Mouse (Mus musculus) CH12.LX (cell line): ENCODE data around the gene Ficd.
A peak's percentile ranks its signal among the peaks of the same experiment; 100 is the strongest.

Experiments used
- CHD2 ChIP-seq: IDR thresholded peaks from 2 replicates; pipeline ENCODE4 v1.6.1; 2011; ENCODE audit warnings: low read length, improper control_type of control experiment
- CTCF ChIP-seq, 2 experiments: IDR thresholded peaks in 1 of 2; conservative IDR thresholded peaks in 1 of 2; 2 replicates each; pipeline ENCODE4 v1.5.1; 2011 to 2012; ENCODE audit warnings: low read depth in 2 of 2, low read length in 2 of 2, improper control_type of control experiment in 1 of 2, inconsistent platforms in 1 of 2, mild to moderate bottlenecking in 1 of 2, moderate library complexity in 1 of 2
- E2F4 ChIP-seq: IDR thresholded peaks from 2 replicates; pipeline ENCODE4 v1.6.1; 2011; ENCODE audit warnings: low read depth, low read length, improper control_type of control experiment; ENCODE audit not compliant: insufficient replicate concordance
- JUN ChIP-seq: IDR thresholded peaks from 2 replicates; pipeline ENCODE4 v1.6.1; 2011; ENCODE audit warnings: low read depth, mild to moderate bottlenecking, low read length, improper control_type of control experiment, moderate library complexity; ENCODE audit not compliant: insufficient read depth
- MAFK ChIP-seq: IDR thresholded peaks from 2 replicates; pipeline ENCODE4 v1.6.1; 2011; ENCODE audit warnings: low read length, improper control_type of control experiment; ENCODE audit not compliant: insufficient replicate concordance
- MEF2A ChIP-seq: IDR thresholded peaks from 2 replicates; pipeline ENCODE4 v1.6.1; 2014; ENCODE audit warnings: low read depth, mild to moderate bottlenecking, inconsistent platforms, low read length, improper control_type of control experiment, borderline replicate concordance
- POLR2A ChIP-seq: IDR thresholded peaks from 2 replicates; pipeline ENCODE4 v1.6.1; 2011; ENCODE audit warnings: low read depth, mild to moderate bottlenecking, improper control_type of control experiment, low read length
- POLR2AphosphoS2 ChIP-seq: IDR thresholded peaks from 2 replicates; pipeline ENCODE4 v1.6.1; 2011; ENCODE audit warnings: low read depth, low read length, improper control_type of control experiment
- RAD21 ChIP-seq: IDR thresholded peaks from 2 replicates; pipeline ENCODE4 v1.6.1; 2011; ENCODE audit warnings: low read depth, mild to moderate bottlenecking, low read length, improper control_type of control experiment, moderate library complexity
- RCOR1 ChIP-seq: conservative IDR thresholded peaks from 2 replicates; pipeline ENCODE4 v1.6.1; 2012; ENCODE audit warnings: low read depth, mild to moderate bottlenecking, inconsistent platforms, low read length, improper control_type of control experiment
- SIN3A ChIP-seq: IDR thresholded peaks from 2 replicates; pipeline ENCODE4 v1.6.1; 2012; ENCODE audit warnings: low read length, improper control_type of control experiment, inconsistent platforms

DNA sequence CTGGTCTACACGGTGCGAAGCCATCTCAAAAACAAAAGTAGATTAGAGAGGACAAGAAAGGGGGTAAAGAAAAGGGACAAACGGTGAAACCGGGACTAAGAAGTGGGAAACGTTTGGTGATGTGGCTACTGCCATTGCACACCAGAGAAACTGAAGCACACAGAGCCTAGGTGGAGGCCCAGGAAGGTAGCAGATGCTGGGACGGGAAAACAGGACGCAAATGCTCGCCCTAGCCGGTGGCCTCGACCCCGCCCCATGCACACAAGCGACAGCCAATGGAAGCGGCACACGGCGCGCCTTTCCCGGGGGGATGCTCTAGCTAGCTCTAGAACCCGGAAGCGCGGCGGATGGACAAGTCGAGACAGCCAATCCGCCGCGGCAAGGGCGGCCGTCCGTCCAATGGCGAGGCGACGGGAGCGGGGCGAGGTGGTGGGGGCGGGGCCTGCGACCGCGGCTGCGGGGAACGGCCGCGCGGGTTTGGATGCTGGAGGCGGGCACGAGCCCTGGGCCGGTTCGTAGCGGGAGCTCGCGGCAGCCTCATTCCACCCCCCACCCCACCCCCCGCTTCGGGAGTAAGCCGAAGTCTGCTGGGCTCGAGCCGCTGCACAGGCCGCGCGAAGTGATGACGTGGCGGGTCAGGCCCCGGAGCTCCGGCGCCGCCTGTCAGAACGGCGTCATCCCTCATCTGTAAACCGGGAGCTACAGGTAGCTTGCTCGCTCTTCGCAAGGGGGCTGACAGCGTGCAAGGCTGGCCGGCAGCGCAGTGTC is at the start of gene Ficd:
- peak; percentile 71; the same call in 1 of the 2 replicates for TF ChIP-seq POLR2A
- no peak for TF ChIP-seq CTCF (conservative IDR thresholded peaks at IDR 0.05 in 1 of 2, IDR thresholded peaks at IDR 0.05 in 1 of 2; ENCODE audit: low read depth in 2 of 2, low read length in 2 of 2)
- peak; percentile 88 for TF ChIP-seq CHD2
- TF ChIP-seq MAFK, result no peak
- TF ChIP-seq SIN3A, result peak; percentile 84
- peak; percentile 11; the same call in 1 of the 2 replicates for TF ChIP-seq MEF2A
- peak; percentile 44; the same call in 1 of the 2 replicates for TF ChIP-seq POLR2AphosphoS2
- TF ChIP-seq JUN, result no peak
- no peak for TF ChIP-seq RCOR1
- TF ChIP-seq E2F4, result no peak
- TF ChIP-seq RAD21, result no peak
